Comparison of ENCODE assay signal across 20 mouse cellular contexts in the genomic region with DNA sequence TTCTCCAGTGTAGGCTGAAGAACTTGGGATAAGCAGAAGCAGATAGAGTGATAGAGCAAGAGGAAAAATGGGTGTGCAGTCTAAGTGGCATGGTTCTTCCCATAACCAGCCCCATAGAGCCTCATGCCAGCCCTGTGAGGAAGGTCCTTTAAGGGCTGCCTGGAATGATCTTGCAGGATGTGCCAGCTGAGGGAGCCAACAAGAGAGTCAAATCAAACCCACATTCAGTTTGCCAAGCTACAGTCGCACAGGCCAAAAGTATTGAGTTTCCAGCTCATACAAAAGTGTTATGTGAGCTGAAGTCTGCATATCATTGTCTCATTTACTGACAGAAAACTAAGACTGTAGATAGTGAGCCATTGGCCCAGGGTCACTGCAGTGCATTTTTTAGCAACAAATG. TPM values are rescaled to one million over a fixed set of nuclear protein-coding genes. Genes with fewer than 3 reads are reported as not detected.
DNase-seq lines count a peak whose midpoint lies in the region; ATAC-seq and TF ChIP-seq lines count a peak whose summit lies in the region.
"Had no signal": no experiment of that assay in that cellular context is flagged by ENCODE, and none has a peak within 500 bp of the region (broad histone marks: within the 10 kb centered on the region; RNA-seq: fewer than 3 reads in every experiment).

No protein-coding gene starts in this region.

- intact Hi-C loops in left cerebral cortex, adult 2 months (cut with DNase I) = loop anchor here (1.0 to 2.0 kb wide), 2 partner anchors 61 to 304 kb away; no protein-coding TSS in a partner anchor
- intact Hi-C loops in gastrocnemius, adult 2 months (cut with DNase I) = no loop called here

- ATAC-seq in forebrain, embryonic 16.5 days = peak; percentile 32; the same call in 1 of the 2 replicates
- no peak for ATAC-seq in forebrain, embryonic 11.5 days (replicated peaks; ENCODE audit: low FRiP score)
- no peak for ATAC-seq in megakaryocyte-erythroid progenitor cell, adult 5-6 weeks (replicated peaks; ENCODE audit: low FRiP score, low TSS enrichment, poor library complexity, severe bottlenecking)
- ATAC-seq: liver, embryonic 12.5 days had no signal

- H3K36me3 ChIP-seq in forebrain, embryonic 16.5 days (ENCODE audit: control insufficient read depth, insufficient read depth) = no peaks in the 10 kb centered on the region
- no peaks in the 10 kb centered on the region for H3K36me3 ChIP-seq in forebrain, embryonic 11.5 days (ENCODE audit: control insufficient read depth, insufficient read depth, low read length)
- H3K36me3 ChIP-seq: forebrain, embryonic 10.5 days; G1E; liver, embryonic 12.5 days; neural tube, embryonic 12.5 days had no signal

- H3K4me1 ChIP-seq in forebrain, embryonic 16.5 days (replicated peaks; ENCODE audit: control insufficient read depth, insufficient read depth, low read length) = peaks cover 6% of the 10 kb centered on the region
- no peaks in the 10 kb centered on the region; the same call in 1 of the 2 replicates for H3K4me1 ChIP-seq in forebrain, embryonic 11.5 days (replicated peaks; ENCODE audit: control insufficient read depth, insufficient read depth, low read length)
- H3K4me1 ChIP-seq: liver, embryonic 12.5 days; neural tube, embryonic 12.5 days had no signal

- no peaks in the 10 kb centered on the region for H3K9me3 ChIP-seq in forebrain, embryonic 16.5 days (ENCODE audit: control insufficient read depth, low read length)
- H3K9me3 ChIP-seq in forebrain, embryonic 11.5 days (ENCODE audit: control insufficient read depth, low read length) = no peaks in the 10 kb centered on the region
- H3K9me3 ChIP-seq: neural tube, embryonic 12.5 days had no signal

- H3K4me2 ChIP-seq in forebrain, embryonic 16.5 days (ENCODE audit: low read length) = no peak overlapping the region
- no peak overlapping the region for H3K4me2 ChIP-seq in forebrain, embryonic 11.5 days (ENCODE audit: low read depth, low read length, severe bottlenecking)
- H3K4me2 ChIP-seq: liver, embryonic 12.5 days; neural tube, embryonic 12.5 days had no signal

- WGBS in forebrain, embryonic 16.5 days = 68% methylated on average over 1 of the region's 1 CpGs
- WGBS in forebrain, embryonic 11.5 days = 90% methylated on average over 1 of the region's 1 CpGs

- H3K27ac ChIP-seq in forebrain, embryonic 16.5 days (ENCODE audit: low read length) = no peak overlapping the region
- H3K27ac ChIP-seq in forebrain, embryonic 11.5 days (ENCODE audit: low read depth, low read length) = no peak overlapping the region
- H3K27ac ChIP-seq in left cerebral cortex, adult 2 months = peak overlapping the region; percentile 51
- H3K27ac ChIP-seq in gastrocnemius, adult 2 months = no peak overlapping the region
- H3K27ac ChIP-seq: forebrain, embryonic 10.5 days; liver, embryonic 12.5 days; neural tube, embryonic 12.5 days had no signal

- DNase-seq in forebrain, embryonic 11.5 days (ENCODE audit: low spot score) = no peak
- no peak for DNase-seq in left cerebral cortex, adult 2 months (ENCODE audit: extremely low spot score in 1 of 2, low spot score in 2 of 2)
- DNase-seq in left cerebral cortex, adult 18-20 months (ENCODE audit: low spot score in 2 of 2) = no peak
- DNase-seq in NIH3T3 (ENCODE audit: low read depth) = peak; percentile 63
- DNase-seq in gastrocnemius, adult 2 months = peak; percentile 72
- no peak for DNase-seq in retina, embryonic 14.5 days (ENCODE audit: low spot score)
- DNase-seq: cerebellum, adult 8-10 months; retina, postnatal 1 day had no signal

- TF ChIP-seq CTCF in left cerebral cortex, adult 2 months (IDR thresholded peaks at IDR 0.05) = no peak
- no peak for TF ChIP-seq CTCF in gastrocnemius, adult 2 months (IDR thresholded peaks at IDR 0.05)

- H3K27me3 ChIP-seq in forebrain, embryonic 16.5 days (replicated peaks; ENCODE audit: control insufficient read depth, insufficient read depth, low read length) = no peaks in the 10 kb centered on the region
- no peaks in the 10 kb centered on the region for H3K27me3 ChIP-seq in forebrain, embryonic 11.5 days (ENCODE audit: control insufficient read depth, insufficient read depth, low read length)
- H3K27me3 ChIP-seq: liver, embryonic 12.5 days; neural tube, embryonic 12.5 days had no signal

- H3K9ac ChIP-seq in forebrain, embryonic 16.5 days (replicated peaks; ENCODE audit: low read depth, low read length) = no peak overlapping the region
- H3K9ac ChIP-seq in forebrain, embryonic 11.5 days (ENCODE audit: low read length) = no peak overlapping the region
- H3K9ac ChIP-seq: liver, embryonic 12.5 days; neural tube, embryonic 12.5 days had no signal

- H3K4me3 ChIP-seq in forebrain, embryonic 16.5 days (replicated peaks; ENCODE audit: low read length) = no peak overlapping the region
- H3K4me3 ChIP-seq in forebrain, embryonic 11.5 days (ENCODE audit: low read depth, low read length) = no peak overlapping the region
- H3K4me3 ChIP-seq in left cerebral cortex, adult 2 months = no peak overlapping the region
- no peak overlapping the region for H3K4me3 ChIP-seq in gastrocnemius, adult 2 months
- H3K4me3 ChIP-seq: forebrain, embryonic 10.5 days; liver, embryonic 12.5 days; neural tube, embryonic 12.5 days had no signal

RNA-seq across cellular contexts. Expression of a gene that starts 53.7 kb away (rescaled TPM):
- polyA plus RNA-seq in forebrain, embryonic 16.5 days (2015; fragmentation: Nextera tagmentation; extraction: Ambion mirVana) = not detected in 2 replicates
- polyA plus RNA-seq in forebrain, embryonic 11.5 days (2014; fragmentation: Nextera tagmentation; extraction: Ambion mirVana) = not detected in 2 replicates
- not detected for total RNA-seq in left cerebral cortex, adult 2 months (2021)
- not detected for total RNA-seq in left cerebral cortex, adult 18-20 months (2021)
- not detected for total RNA-seq in gastrocnemius, adult 2 months (2021)
- 25.0 TPM in 1 of 2 replicates, not detected in the other for total RNA-seq in megakaryocyte-erythroid progenitor cell, adult 5-6 weeks (2014; fragmentation: Nextera tagmentation)
- 26.7 TPM in 1 of 2 replicates, not detected in the other for total RNA-seq in megakaryocyte-erythroid progenitor cell, adult 5-6 weeks (2017)
- total RNA-seq: G1E; gastrocnemius, postnatal 4 days; layer of hippocampus, adult 18-20 months; left cerebral cortex, postnatal 36 days had no signal
- polyA plus RNA-seq: embryonic facial prominence, embryonic 11.5 days; forebrain, embryonic 10.5 days; G1E; kidney, embryonic 14.5 days; liver, embryonic 12.5 days; midbrain, embryonic 14.5 days; neural tube, embryonic 12.5 days had no signal

Comparison
In these comparisons a context has a peak if more than half of its experiments do, and no peak if none do; other contexts are left out.
1. DNase-seq: peak in NIH3T3 (single experiment) and gastrocnemius, adult 2 months (single experiment); none in forebrain, embryonic 11.5 days (single experiment), left cerebral cortex, adult 2 months (0 of 2), left cerebral cortex, adult 18-20 months (0 of 2) and retina, embryonic 14.5 days (single experiment).